Mouse (Mus musculus) fat pad, adult 2 months (tissue): ENCODE results near the gene Gm12216.

Source experiments
- DNase-seq: peaks from one replicate; pipeline ENCODE4 v3.0.0-alpha.2; 2011; ENCODE audit warnings: low read depth, low spot score; ENCODE audit errors: extremely low read depth

Gm12216 gene

DNA sequence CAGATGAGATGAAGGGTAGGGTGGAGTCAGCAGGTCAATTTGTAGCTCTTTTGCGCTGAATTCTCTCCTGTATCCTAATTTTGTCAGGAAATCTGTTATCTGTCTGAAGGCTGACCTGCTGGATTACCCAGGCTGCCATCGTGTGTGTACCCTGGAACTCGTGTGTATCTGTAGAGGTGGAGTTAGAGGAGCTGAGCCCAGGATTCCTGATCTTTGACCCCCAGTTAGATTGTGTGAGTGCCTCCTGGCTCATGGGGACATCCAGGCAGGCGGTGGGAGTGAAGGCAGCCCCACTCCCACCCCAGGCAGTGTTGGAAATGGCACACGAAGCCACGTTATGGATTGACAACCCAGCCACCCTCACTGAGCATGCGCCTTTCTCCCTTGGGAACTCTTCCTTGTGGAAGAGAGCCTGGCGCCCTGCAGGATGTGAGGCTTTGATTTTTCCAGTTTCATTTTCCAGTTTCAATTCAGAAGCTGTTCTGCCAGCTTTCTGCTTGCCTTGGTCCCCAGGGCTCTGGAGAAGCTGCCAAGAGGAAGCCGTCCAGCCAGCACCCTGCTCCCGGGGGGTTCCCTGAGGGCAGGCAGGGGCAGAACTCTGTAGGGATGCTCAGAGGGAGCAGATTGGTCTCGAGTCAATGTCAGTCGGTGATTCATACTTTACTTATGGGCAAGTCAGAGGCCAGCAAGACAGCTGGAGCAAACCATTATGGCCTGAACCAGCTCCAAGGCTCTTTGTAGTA is 62.5 kb downstream of the Gm12216 start:
- no peak for DNase-seq

GRCm38 (mm10) chr11:53795813-53796212 is 63.2 kb downstream of the Gm12216 start:
- no peak for DNase-seq

DNA sequence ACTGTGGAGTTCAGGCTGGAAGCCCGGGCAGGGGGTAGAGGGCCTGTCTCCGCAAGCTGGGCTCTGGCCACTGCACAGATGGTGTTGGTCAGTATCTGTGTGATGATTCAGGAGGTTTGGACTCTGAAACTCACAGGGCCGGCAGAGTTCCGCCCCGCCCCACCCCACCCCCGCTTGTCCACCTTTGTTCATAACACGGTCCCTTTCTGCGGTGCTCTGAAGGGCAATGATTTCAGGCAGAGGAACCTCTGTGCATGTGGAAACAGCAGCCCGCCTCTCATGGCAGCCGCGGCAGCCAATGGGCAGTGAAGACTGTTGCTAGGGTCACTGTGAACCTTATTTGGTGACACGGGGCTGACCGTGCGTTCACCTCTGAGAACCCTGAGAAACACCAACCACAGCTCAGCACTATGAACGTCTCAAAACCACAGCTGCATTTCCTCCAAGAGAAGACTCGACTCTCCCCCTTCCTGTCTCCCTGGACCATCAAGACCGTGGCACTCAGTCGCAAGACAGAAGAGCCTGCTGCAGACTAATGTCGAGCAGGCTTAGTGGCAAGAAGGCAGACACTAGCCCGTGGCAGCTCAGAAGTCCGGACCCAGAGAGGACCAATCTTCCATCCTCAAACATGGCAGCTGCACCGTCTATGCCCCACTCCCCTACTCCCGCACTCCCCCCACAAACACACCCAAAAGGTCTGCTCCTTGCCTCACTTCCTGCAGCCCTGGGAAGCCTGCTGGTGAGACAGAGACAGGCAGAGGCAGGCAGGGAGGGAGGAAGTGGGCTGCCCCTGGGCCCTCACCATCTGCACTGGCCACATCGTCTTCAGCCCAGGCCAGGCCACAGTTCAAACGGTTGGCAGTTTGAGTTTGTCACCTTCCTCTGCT is 64.1 kb downstream of the Gm12216 start:
- DNase-seq = no peak

- no peak for DNase-seq
Measured at GRCm38 (mm10) chr11:53794015-53794414, 65.0 kb downstream of the Gm12216 start.

- no peak for DNase-seq
Measured at GRCm38 (mm10) chr11:53792986-53793385, 66.1 kb downstream of the Gm12216 start.

- DNase-seq = no peak
Measured at GRCm38 (mm10) chr11:53789277-53789676, 69.8 kb downstream of the Gm12216 start.

DNA sequence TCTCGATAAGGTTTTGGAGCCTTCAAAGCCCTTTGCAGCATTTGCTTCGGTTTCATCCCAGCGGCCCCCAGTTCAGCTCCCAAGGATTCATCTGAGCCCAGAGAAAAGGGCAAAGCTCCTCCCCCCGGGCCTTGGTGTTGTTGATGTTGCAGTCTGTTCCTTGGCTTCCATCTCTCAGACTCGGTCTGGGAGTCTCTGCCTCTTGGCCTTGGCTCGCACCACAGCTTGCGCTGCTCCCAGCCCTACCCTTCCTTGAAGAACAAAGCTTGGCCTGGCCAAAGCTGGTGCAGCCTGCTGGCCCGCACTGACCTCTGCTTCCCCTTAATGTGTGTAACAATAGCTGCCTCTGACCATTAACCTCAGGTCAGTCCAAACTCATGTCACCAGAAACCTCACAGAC is 70.9 kb downstream of the Gm12216 start:
- DNase-seq = no peak

DNA sequence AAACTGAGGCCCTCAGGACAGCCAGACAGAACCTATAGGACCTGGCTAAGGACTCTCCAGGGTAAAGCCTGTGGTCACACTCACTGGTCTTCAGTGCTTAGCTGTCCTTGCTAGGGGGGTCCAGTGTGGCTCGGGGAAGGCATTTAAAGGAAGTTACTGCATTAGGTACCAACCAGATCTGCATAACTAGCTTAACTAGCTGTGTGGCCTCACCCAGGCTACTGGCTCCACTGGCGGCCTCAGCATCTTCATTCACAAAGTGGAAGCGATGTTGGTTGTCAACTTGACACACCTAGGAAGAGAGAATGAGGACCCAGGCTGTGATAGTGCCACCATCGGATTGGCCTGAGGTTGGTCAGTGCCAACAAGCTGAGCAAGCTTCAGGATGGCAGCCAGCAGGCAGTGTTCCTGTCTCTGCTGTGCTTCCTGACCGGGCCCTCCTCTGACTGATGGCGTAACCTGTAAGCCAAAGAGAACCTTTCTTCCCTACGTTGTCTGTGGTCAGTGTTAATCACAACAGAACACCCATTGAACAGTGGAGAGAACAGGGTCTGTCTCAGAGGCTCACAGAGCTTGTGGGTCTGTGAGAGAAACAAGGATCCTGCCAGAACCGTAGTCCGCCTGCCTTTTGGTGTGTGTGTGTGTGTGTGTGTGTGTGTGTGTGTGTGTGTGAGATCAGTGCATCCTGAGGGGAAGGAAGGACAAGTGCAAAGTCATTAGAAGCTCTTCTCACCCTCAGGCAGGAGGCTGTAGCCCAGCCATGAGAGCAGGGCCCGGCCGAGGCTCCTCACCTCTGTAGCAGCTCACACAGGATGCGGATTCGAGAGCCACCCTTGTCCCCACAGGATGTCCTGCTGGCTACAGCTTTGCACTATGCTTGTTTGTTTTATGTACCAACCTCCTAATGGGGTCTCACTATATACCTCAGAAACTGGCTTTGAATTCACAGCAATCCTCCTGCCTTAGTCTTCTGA is 72.7 kb downstream of the Gm12216 start:
- no peak for DNase-seq

GRCm38 (mm10) chr11:53785311-53785936 is 73.6 kb downstream of the Gm12216 start:
- no peak for DNase-seq

DNA sequence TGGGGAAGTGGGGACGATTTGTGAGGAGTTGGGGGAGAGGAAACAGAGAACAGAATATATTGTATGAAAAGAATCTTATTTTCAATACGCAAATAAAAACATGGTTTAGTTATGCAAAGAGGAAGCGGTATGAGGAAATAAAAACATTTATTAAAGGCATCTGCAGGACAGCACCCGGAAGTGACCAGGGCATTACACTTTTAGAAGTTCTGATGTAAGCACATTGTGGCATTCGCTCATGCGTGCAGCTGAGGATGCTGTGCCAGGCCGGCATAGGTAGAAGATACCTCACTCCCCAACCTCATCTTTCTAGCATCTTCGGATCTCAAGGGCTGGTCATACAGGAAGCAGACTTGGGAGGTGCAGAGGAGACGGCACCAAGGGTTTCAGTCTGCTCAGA is 75.8 kb downstream of the Gm12216 start:
- no peak for DNase-seq

DNA sequence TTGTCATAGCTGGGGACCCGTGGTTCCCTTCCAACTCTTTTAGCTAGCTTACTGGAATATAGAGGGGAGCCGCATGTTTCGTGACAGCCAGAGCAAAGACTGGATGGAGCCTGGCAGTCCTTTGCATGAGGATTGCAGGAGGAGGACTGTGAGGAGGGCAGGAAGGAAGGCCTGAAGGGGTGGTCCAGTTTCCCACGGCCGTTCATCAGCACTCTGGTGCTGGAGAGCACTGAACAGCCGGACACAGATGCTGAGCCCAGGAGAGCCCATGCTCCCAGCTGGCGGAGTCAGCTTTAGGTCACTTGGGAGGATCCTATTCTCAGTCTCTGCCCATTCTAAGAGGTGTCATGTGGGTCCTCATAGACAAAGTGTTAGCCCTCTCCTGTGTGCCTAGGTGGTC is 77.1 kb downstream of the Gm12216 start:
- no peak for DNase-seq

DNA sequence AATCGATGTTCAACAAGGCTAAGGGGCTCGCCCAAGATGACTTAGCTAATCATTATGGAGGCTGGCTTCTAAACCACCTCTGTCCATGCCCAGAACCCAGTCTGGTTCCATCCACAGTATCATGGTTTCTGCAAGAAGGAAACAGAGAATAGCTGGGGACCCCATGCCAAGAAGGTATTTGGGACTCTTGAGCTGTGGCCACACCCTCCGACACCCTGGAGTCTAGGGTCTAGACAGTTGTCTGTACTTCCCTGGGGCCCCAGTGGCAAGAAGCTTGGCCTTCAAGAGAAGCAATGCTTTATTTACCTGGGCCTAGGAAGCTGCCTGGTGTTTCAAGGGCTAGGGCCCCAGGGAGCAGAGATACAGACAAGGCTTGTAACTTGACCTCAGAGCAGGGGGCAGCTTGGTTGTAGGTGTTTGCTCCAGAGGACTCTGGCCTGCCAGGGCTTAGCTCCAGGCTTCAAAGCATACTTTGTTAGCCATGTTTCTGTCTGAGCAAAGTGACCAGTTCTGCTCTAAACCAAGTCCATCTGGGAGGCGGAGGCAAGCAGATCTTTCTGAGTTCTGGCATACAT is 77.8 kb downstream of the Gm12216 start:
- no peak for DNase-seq

GRCm38 (mm10) chr11:53780262-53780661 is 78.8 kb downstream of the Gm12216 start:
- DNase-seq = no peak

DNA sequence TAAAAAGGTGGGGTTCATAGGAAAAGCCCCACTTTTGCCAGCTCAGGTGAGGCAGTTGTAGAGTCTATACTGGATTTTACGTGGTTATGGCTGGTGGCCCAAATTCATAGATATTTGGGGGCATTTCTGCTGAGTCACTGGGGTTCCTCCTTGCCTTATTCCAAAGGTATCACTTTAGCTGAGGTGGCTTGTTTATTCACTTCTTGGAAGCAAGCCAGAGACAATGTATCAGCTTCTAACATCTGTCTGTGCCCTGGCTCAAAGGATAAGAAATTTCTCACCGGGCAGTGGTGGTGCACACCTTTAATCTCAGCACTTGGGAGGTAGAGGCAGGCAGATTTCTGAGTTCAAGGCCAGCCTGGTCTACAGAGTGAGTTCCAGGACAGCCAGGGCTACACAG is 79.2 kb downstream of the Gm12216 start:
- DNase-seq = no peak

DNA sequence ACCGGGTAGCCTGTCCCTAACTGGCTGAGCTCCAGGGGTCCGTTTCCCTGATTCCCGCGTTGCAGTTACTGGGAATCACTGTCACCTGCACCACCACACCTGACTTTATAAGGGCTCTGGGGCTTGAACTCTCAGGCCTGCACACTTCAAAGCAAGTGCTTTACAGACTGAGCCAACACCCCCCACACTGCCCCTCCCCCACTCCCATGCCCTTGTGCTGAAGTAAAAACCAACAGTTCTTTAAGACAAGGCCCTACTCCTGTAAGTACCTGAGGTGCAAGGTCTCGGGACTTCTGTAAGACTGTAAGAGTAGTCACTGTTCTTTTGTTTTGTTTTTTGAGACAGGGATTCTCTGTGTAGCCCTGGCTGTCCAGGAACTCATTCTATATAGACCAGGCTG is 80.6 kb downstream of the Gm12216 start:
- DNase-seq = no peak

- DNase-seq = no peak
Measured at GRCm38 (mm10) chr11:53777736-53778135, 81.3 kb downstream of the Gm12216 start.

- DNase-seq = no peak
Measured at GRCm38 (mm10) chr11:53774659-53775255, 84.3 kb downstream of the Gm12216 start.

GRCm38 (mm10) chr11:53773641-53774360 is 85.3 kb downstream of the Gm12216 start:
- DNase-seq = no peak

GRCm38 (mm10) chr11:53773087-53773486 is 86.0 kb downstream of the Gm12216 start, which contains the start of gene Gm17334:
TSS of gene Gm17334 (minus strand) at chr11:53773187.
- DNase-seq = no peak
